Mouse (Mus musculus) neural tube, embryonic 11.5 days (tissue): Measurements from ENCODE around the gene Pecam1. TPM values are rescaled to one million over a fixed set of nuclear protein-coding genes. Genes with fewer than 3 reads are reported as not detected.

Source experiments
- ATAC-seq: fragments of 200-750 bp; cut with Nextera tagmentation; 2 replicates; pipeline ENCODE4 v1.8.0; 2017; ENCODE audit warnings: moderate number of reproducible peaks, mild to moderate bottlenecking, moderate TSS enrichment, moderate library complexity; ENCODE audit not compliant: insufficient read depth, low FRiP score, low TSS enrichment
- DNase-seq: peaks from one replicate; pipeline ENCODE4 v3.0.0-alpha.2; 2015; ENCODE audit warnings: low spot score
- H3K27ac ChIP-seq: fragments of 300-500 bp; sonication (generic); 2 replicates; pipeline ENCODE4 v1.5.1; 2014; ENCODE audit warnings: low read depth, mild to moderate bottlenecking, low read length
- H3K27me3 ChIP-seq: fragments of 300-500 bp; sonication (generic); 2 replicates; pipeline ENCODE4 v1.6.1; 2014; ENCODE audit warnings: mild to moderate bottlenecking, low read length, mixed read lengths; ENCODE audit not compliant: control insufficient read depth, insufficient read depth
- H3K36me3 ChIP-seq: fragments of 300-500 bp; sonication (generic); 2 replicates; pipeline ENCODE4 v1.6.1; 2014; ENCODE audit warnings: mild to moderate bottlenecking, low read length, moderate library complexity, mixed read lengths; ENCODE audit not compliant: control insufficient read depth, insufficient read depth
- H3K4me1 ChIP-seq: fragments of 300-500 bp; sonication (generic); 2 replicates; pipeline ENCODE4 v1.6.1; 2014; ENCODE audit warnings: low read length, mixed read lengths; ENCODE audit not compliant: control insufficient read depth, insufficient read depth
- H3K4me2 ChIP-seq: fragments of 300-500 bp; sonication (generic); 2 replicates; pipeline ENCODE4 v1.6.1; 2014; ENCODE audit warnings: low read depth, mild to moderate bottlenecking, moderate library complexity
- H3K4me3 ChIP-seq: fragments of 300-500 bp; sonication (generic); 2 replicates; pipeline ENCODE4 v1.5.1; 2014; ENCODE audit warnings: low read depth, low read length
- H3K9ac ChIP-seq: fragments of 300-500 bp; sonication (generic); 2 replicates; pipeline ENCODE4 v1.6.1; 2014; ENCODE audit warnings: mild to moderate bottlenecking, low read length
- H3K9me3 ChIP-seq: fragments of 300-500 bp; sonication (generic); 2 replicates; pipeline ENCODE4 v1.6.1; 2016; ENCODE audit warnings: low read length; ENCODE audit not compliant: control insufficient read depth
- WGBS: fragments of 180-500 bp; shearing (Covaris S2); extraction: QIAGEN DNeasy Blood & Tissue Kit; methylation state at CpG from one replicate; pipeline ENCODE4 v1.1.7; 2014; 5-methylcytosine and 5-hydroxymethylcytosine counted together
- polyA plus RNA-seq: library from polyadenylated mRNA; unstranded; fragments of >200 nt; fragmentation: Nextera tagmentation; extraction: Ambion mirVana; gene quantifications from 2 replicates; pipeline ENCODE4 v1.2.1, GENCODE M21; 2014

The Pecam1 gene
- polyA plus RNA-seq, 1 experiment from 2014 or later = 24.9 TPM

DNA sequence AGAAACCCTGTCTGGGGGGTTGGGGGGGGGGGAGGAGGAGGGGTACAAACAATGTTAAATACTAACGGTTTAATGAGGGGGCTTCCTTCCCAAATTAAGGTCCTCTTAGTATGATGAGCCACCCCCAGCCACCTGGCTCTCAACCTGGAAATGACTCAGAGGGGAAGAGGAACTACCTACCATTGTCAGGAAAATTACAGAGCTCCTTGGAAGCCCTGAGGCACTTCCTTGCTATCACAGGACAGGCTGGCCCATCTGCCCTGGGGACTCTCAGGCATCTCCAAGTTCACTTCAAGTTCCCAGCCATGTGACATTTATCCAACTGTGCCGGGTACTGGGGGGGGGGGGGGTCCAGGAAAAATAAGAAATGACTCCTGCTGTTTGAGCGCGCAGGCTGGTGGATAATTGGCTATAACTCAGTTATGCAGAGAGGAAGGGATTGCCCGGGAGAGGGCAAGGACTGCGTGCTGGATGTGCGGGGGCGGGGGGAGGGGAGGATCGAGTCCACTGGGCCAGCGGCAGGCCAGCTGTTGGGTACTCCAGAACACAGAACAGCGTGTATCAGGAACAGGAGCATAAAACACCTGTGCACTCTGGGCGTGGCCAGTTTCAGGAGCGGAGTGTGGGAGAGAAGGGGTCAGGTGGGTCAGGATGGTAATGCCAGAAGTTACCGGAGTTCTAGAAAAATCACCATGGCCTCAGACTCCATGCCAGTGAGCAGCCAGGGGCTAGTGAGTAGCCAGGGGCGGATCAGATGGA lies 41.0 kb downstream of the Pecam1 start:
- Histone ChIP-seq H3K36me3 (no peaks in the 10 kb centered on the region), H3K27ac (no peak overlapping the region), H3K4me3 (no peak overlapping the region), H3K9me3 (no peaks in the 10 kb centered on the region), H3K27me3 (no peaks in the 10 kb centered on the region), H3K9ac (no peak overlapping the region), H3K4me2 (no peak overlapping the region; the same call in 1 of the 2 replicates), H3K4me1 (no peaks in the 10 kb centered on the region)
- ATAC-seq (no peak), DNase-seq (no peak)
- 29% methylated on average over 15 of the region's 15 CpGs for WGBS

DNA sequence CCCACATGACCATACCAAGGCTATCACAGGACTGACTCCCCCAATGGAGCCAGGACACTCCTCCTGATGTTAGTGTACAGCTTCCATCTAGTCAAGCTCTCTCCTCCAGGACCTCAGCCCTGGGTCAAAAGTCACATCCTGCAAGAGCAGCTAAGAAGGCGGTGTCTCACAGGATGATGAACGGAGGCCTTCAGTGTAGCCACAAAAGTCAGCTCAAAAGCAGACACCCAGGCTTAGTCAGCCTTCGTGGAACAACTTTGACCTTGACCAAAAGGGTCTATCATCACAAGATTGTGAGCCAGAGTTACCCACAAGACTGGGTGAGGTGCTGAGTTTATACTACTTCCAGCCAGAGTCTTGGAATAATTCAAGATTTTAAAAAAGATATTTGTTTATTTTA lies 42.6 kb downstream of the Pecam1 start:
- no peak overlapping the region for H3K4me2 ChIP-seq
- no peaks in the 10 kb centered on the region for H3K9me3 ChIP-seq
- WGBS = 67% methylated on average over 3 of the region's 3 CpGs
- H3K9ac ChIP-seq = no peak overlapping the region
- no peaks in the 10 kb centered on the region for H3K36me3 ChIP-seq
- H3K4me1 ChIP-seq = no peaks in the 10 kb centered on the region
- no peak overlapping the region for H3K27ac ChIP-seq
- ATAC-seq (no peak), DNase-seq (no peak)
- no peaks in the 10 kb centered on the region for H3K27me3 ChIP-seq
- no peak overlapping the region for H3K4me3 ChIP-seq

DNA sequence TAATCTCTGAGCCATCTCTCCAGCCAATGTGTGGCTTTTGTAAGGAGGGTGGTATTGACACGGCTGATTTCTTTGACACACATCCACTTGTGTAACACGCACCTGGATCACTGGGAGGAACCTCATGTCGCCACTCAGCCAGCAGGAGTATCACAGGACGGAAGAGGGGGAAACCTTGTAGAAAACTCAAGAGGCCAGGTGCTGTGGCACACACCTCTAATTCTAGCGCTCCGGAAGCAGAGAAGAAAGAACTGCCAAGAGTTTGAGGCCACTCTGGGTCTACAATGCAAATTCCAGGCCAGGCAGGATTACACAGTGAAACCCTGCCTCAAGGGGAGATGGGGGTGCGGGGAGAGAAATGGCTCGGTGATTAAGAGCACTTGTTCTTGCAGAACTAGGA lies 43.3 kb downstream of the Pecam1 start:
- 87% methylated on average over 8 of the region's 8 CpGs for WGBS
- Histone ChIP-seq H3K4me2 (no peak overlapping the region), H3K27ac (no peak overlapping the region), H3K4me3 (no peak overlapping the region), H3K4me1 (no peaks in the 10 kb centered on the region), H3K9me3 (no peaks in the 10 kb centered on the region), H3K27me3 (no peaks in the 10 kb centered on the region), H3K36me3 (no peaks in the 10 kb centered on the region), H3K9ac (no peak overlapping the region)
- DNase-seq (no peak), ATAC-seq (no peak)

DNA sequence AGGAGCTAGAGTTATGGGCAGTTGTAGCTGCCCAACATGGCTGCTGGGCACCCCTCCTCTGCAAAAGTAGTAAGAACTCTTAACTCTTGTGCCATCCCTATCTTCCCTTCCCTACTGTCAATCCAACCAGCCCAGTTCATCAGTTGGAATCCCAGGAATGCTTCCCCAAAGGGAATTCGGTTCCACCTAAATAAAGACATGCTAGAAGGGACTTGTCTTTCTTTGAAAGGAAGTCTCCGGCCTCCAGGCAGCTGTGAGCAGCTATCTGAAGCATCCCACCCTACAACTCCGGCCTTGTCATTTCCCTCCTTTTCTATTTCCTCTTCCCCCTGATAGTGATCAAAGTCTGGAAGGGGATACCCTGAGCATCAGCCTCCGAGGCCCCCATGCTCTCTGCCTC lies 44.2 kb downstream of the Pecam1 start:
- DNase-seq (no peak), ATAC-seq (no peak)
- Histone ChIP-seq H3K27me3 (no peaks in the 10 kb centered on the region), H3K4me1 (no peaks in the 10 kb centered on the region), H3K9me3 (no peaks in the 10 kb centered on the region), H3K36me3 (no peaks in the 10 kb centered on the region), H3K4me3 (no peak overlapping the region), H3K4me2 (no peak overlapping the region), H3K27ac (no peak overlapping the region), H3K9ac (no peak overlapping the region)
- WGBS = 65% methylated on average over 4 of the region's 4 CpGs

DNA sequence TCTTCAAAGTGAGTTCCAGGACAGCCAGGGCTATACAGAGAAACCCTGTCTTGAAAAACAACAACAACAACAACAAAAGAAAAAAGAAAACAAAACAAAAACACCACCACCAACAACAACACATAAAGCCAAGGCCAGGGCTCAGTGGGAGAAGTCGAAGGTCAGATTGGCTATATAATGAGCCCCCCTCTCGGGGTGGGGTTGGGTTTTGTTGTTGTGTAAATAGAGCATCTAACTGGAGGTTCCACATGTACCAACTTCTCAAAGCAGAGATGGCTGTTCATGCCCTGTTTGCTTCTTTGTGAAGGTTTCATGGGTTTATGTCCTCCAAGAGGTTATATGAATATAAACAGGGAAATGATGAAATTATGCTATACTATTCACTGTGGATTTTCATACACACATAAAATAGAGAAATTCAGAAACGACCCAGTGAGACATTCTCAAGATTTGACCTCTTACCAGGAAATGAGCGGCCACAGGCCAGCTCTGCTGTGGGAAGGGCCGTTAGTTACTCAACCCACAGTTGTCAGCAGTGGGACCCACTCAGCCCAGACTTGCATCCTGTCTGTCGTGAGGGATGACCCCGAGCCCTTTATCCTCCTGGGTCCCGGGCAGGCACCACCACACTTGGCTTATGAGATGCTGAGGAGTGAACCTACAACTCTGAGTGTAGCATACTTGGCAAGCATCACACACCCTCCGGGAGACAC lies 45.9 kb downstream of the Pecam1 start:
- no peak overlapping the region for H3K9ac ChIP-seq
- H3K4me2 ChIP-seq = no peak overlapping the region
- no peaks in the 10 kb centered on the region for H3K36me3 ChIP-seq
- H3K9me3 ChIP-seq = no peaks in the 10 kb centered on the region
- no peaks in the 10 kb centered on the region for H3K4me1 ChIP-seq
- no peak overlapping the region for H3K4me3 ChIP-seq
- DNase-seq (no peak), ATAC-seq (no peak)
- H3K27me3 ChIP-seq = no peaks in the 10 kb centered on the region
- WGBS = 75% methylated on average over 9 of the region's 9 CpGs
- no peak overlapping the region for H3K27ac ChIP-seq

DNA sequence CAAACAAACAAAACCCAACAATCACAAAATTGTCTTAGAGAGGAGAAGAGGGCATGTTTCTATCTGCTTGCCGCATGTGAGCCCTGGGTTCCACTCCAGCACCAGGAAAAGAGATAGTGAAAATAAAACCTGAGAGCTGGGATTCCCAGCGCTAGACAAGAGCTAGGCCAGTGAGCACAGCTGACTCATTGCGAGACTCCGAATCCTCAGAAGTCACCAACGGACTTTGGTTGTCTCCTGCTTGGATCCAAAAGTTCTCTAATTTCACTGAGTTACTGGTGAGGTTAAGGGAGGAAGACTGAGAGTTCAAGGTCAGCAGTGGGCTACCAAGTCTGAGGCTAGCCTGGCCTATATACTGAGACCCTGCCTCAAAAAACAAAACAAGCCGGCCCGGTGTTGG lies 46.5 kb downstream of the Pecam1 start:
- no peaks in the 10 kb centered on the region for H3K36me3 ChIP-seq
- H3K9ac ChIP-seq = no peak overlapping the region
- H3K27ac ChIP-seq = no peak overlapping the region
- DNase-seq (no peak), ATAC-seq (no peak)
- no peaks in the 10 kb centered on the region for H3K4me1 ChIP-seq
- H3K9me3 ChIP-seq = no peaks in the 10 kb centered on the region
- 95% methylated on average over 7 of the region's 7 CpGs for WGBS
- no peak overlapping the region for H3K4me2 ChIP-seq
- H3K4me3 ChIP-seq = no peak overlapping the region
- H3K27me3 ChIP-seq = no peaks in the 10 kb centered on the region

DNA sequence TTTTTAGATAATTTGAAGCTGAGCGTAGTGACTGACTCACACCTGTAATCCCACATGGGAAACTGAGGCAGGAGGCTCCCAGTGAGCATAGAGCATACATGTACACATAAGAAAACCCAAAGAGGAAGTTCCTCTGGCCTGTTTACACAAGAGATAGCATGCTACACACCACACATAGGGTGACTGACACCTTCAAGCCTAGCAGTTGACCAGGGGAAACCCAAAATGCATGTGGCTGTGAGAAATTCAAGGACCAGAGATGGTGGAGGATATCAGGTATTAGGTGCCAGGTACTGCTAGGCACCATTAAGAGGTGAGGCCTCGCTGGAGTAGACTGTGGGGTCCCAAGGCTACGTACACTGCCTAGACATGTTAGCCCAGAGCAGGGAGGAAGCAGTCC lies 47.8 kb downstream of the Pecam1 start:
- WGBS = 89% methylated on average over 3 of the region's 3 CpGs
- Histone ChIP-seq H3K9me3 (no peaks in the 10 kb centered on the region), H3K27me3 (no peaks in the 10 kb centered on the region), H3K36me3 (no peaks in the 10 kb centered on the region), H3K4me3 (no peak overlapping the region), H3K4me2 (no peak overlapping the region), H3K4me1 (no peaks in the 10 kb centered on the region), H3K9ac (no peak overlapping the region), H3K27ac (no peak overlapping the region)
- ATAC-seq (no peak), DNase-seq (no peak)

DNA sequence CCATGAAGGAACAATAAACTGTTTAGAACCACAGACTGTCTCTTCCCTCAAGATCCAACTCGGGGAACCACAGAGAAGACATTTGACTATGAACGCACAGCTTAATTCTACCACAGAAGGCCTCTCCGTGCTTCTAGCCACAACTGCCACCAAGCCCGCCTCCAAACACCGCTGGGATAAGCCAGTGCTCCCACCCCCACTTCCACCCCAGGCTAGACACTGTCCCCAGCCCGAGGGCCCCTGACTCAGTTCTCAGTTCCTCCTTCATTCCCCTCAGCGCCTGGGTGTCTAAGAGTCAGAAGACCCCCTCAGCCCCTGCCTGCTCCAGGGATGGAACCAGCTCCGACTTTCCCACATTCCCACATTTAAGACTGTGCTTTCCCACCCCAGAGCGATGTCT lies 48.8 kb downstream of the Pecam1 start:
- ATAC-seq (no peak), DNase-seq (no peak)
- Histone ChIP-seq H3K9ac (no peak overlapping the region), H3K4me1 (no peaks in the 10 kb centered on the region), H3K4me2 (no peak overlapping the region), H3K9me3 (no peaks in the 10 kb centered on the region), H3K27me3 (no peaks in the 10 kb centered on the region), H3K27ac (no peak overlapping the region), H3K36me3 (no peaks in the 10 kb centered on the region), H3K4me3 (no peak overlapping the region)
- 81% methylated on average over 9 of the region's 9 CpGs for WGBS

DNA sequence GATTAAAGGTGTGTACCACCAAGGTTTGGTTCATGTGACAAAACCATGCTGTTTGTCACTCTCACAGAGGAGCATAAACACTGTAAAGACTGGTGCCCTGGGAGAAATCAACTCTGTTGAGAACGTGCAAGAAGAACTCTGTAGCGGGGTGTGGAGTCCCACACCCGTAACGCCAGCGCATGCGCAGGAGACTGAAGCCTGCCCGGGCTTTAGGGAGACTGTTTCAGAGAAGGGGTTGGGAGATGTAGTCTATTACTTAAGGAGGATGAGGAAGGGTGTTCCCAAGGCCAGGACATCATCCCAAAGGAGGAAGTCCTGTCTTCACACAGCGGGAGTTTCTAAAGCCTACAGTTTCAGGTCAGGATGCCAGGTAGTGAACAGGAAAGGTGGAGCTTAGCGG lies 51.3 kb downstream of the Pecam1 start:
- ATAC-seq = no peak
- no peaks in the 10 kb centered on the region for H3K9me3 ChIP-seq
- no peak overlapping the region for H3K4me3 ChIP-seq
- no peaks in the 10 kb centered on the region for H3K4me1 ChIP-seq
- no peak overlapping the region for H3K9ac ChIP-seq
- H3K27ac ChIP-seq = no peak overlapping the region
- no peaks in the 10 kb centered on the region for H3K36me3 ChIP-seq
- H3K4me2 ChIP-seq = no peak overlapping the region
- WGBS = 93% methylated on average over 9 of the region's 9 CpGs
- no peak for DNase-seq
- H3K27me3 ChIP-seq = no peaks in the 10 kb centered on the region
